Mouse (Mus musculus): ENCODE data around the gene Pam. TPM values are rescaled to one million over a fixed set of nuclear protein-coding genes. Genes with fewer than 3 reads are reported as not detected.

The Pam gene
- polyA plus RNA-seq, 1 experiment from 2014 or later = 34.4 TPM

DNA sequence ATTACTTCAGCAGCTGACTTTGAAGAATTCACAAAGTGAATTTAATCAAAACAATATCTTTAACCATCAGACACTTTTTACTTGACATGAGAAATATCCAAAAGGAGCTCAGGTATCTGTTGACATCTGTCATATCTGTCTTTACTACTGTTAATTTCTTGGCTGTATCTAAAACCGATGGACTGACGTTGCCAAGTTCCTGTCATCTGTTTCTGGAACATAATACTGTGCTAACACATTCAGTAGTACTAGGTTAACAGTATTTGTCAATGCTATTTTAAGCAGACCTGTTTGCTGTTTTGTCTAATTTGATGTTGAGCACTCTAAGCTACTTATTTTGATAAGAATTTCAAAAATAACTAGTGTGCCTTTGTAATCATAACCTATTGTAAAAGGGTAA is 307.0 kb downstream of the Pam start:
- Histone ChIP-seq H3K9ac (no peak overlapping the region), H3K36me3 (replicated peaks; ENCODE audit: control insufficient read depth, insufficient read depth) (peaks cover 3% of the 10 kb centered on the region; the same call in 1 of the 2 replicates), H3K9me3 (ENCODE audit: control insufficient read depth, low read length) (no peaks in the 10 kb centered on the region), H3K4me1 (replicated peaks; ENCODE audit: control insufficient read depth, insufficient read depth, low read length) (no peaks in the 10 kb centered on the region), H3K27me3 (ENCODE audit: control insufficient read depth, insufficient read depth, low read length) (no peaks in the 10 kb centered on the region), H3K27ac (no peak overlapping the region), H3K4me2 (replicated peaks) (no peak overlapping the region), H3K4me3 (replicated peaks; ENCODE audit: low read length) (no peak overlapping the region)
- DNase-seq (ENCODE audit: low spot score) (no peak), ATAC-seq (ENCODE audit: low FRiP score) (no peak)
- 89% methylated on average over 2 of the region's 2 CpGs for WGBS

DNA sequence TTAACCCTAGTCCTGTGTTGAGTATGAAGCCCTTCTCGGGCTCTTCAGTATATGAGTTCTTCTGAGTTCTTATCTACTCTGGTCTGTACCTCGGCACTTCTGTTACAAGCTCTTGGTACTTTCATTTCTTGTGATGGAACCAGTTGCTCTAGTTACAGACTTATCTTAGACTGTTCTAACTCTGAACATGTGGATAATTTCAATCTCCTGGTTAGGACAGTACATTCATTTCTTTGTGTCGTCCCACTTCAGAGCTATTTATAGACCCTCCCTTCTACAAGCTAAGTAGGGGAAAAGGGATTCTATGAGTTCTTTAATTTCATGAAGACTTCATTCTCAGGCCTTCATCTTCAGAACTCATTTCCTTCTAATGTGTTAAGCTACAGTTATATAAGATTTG is 307.8 kb downstream of the Pam start:
- Histone ChIP-seq H3K9ac (no peak overlapping the region), H3K4me1 (replicated peaks; ENCODE audit: control insufficient read depth, insufficient read depth, low read length) (no peaks in the 10 kb centered on the region), H3K4me2 (replicated peaks) (no peak overlapping the region), H3K4me3 (replicated peaks; ENCODE audit: low read length) (no peak overlapping the region), H3K36me3 (replicated peaks; ENCODE audit: control insufficient read depth, insufficient read depth) (no peaks in the 10 kb centered on the region; the same call in 1 of the 2 replicates), H3K27me3 (ENCODE audit: control insufficient read depth, insufficient read depth, low read length) (no peaks in the 10 kb centered on the region), H3K9me3 (ENCODE audit: control insufficient read depth, low read length) (no peaks in the 10 kb centered on the region), H3K27ac (no peak overlapping the region)
- no peak for DNase-seq (ENCODE audit: low spot score)
- no peak for ATAC-seq (ENCODE audit: low FRiP score)
- 93% methylated on average over 3 of the region's 3 CpGs for WGBS

- Histone ChIP-seq H3K27me3 (ENCODE audit: control insufficient read depth, insufficient read depth, low read length) (no peaks in the 10 kb centered on the region), H3K27ac (no peak overlapping the region), H3K4me1 (replicated peaks; ENCODE audit: control insufficient read depth, insufficient read depth, low read length) (no peaks in the 10 kb centered on the region), H3K9ac (no peak overlapping the region), H3K4me3 (replicated peaks; ENCODE audit: low read length) (no peak overlapping the region), H3K9me3 (ENCODE audit: control insufficient read depth, low read length) (no peaks in the 10 kb centered on the region), H3K4me2 (replicated peaks) (no peak overlapping the region), H3K36me3 (replicated peaks; ENCODE audit: control insufficient read depth, insufficient read depth) (no peaks in the 10 kb centered on the region)
- 93% methylated on average over 11 of the region's 11 CpGs for WGBS
- no peak for ATAC-seq (ENCODE audit: low FRiP score)
- no peak for DNase-seq (ENCODE audit: low spot score)
Measured at GRCm38 (mm10) chr1:97785685-97786393, 309.6 kb downstream of the Pam start.

DNA sequence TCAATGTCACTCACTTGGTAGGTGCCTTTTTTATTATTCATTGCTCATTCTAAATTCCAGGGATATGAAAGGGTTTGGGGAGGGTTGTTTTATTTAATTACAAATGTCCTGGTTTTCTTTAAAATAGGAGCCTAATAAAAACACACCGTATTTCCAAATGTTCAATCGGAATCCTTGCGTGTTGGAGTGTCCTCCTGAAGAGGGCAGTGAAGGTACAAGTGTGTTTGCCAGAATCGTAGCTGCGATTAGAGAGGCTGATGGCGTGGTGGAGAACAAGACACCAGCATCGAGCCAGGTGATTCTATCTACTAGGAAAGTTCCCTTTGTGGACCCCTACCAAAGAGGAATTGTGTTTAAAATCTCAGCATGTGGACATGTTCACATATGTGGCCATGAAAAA is 310.5 kb downstream of the Pam start:
- Histone ChIP-seq H3K4me2 (replicated peaks) (no peak overlapping the region), H3K4me3 (replicated peaks; ENCODE audit: low read length) (no peak overlapping the region), H3K27me3 (ENCODE audit: control insufficient read depth, insufficient read depth, low read length) (no peaks in the 10 kb centered on the region), H3K9ac (no peak overlapping the region), H3K27ac (no peak overlapping the region), H3K4me1 (replicated peaks; ENCODE audit: control insufficient read depth, insufficient read depth, low read length) (no peaks in the 10 kb centered on the region), H3K9me3 (ENCODE audit: control insufficient read depth, low read length) (no peaks in the 10 kb centered on the region), H3K36me3 (replicated peaks; ENCODE audit: control insufficient read depth, insufficient read depth) (no peaks in the 10 kb centered on the region)
- ATAC-seq (ENCODE audit: low FRiP score) = no peak
- 82% methylated on average over 7 of the region's 7 CpGs for WGBS
- no peak for DNase-seq (ENCODE audit: low spot score)

DNA sequence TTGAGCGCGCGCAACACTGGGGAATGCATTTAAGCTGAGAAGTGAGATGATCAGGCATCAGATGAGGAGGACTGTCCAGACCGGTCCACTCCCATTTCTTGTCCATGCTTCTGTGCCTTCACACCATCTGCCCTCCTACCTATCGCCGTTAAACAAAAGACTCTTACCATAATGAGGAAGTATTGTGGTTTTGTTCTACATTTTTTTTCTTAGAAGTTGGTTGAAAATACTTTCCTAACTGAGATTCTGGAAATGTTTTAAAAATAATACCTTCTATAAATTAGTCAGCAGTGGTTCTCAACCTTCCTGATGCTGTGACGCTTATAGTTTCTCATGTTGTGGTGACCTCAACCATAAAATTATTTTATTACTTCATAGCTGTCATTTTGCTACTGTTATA is 313.8 kb downstream of the Pam start:
- Histone ChIP-seq H3K9ac (no peak overlapping the region), H3K27me3 (ENCODE audit: control insufficient read depth, insufficient read depth, low read length) (no peaks in the 10 kb centered on the region), H3K4me1 (replicated peaks; ENCODE audit: control insufficient read depth, insufficient read depth, low read length) (no peaks in the 10 kb centered on the region), H3K4me2 (replicated peaks) (no peak overlapping the region), H3K4me3 (replicated peaks; ENCODE audit: low read length) (no peak overlapping the region), H3K9me3 (ENCODE audit: control insufficient read depth, low read length) (no peaks in the 10 kb centered on the region), H3K36me3 (replicated peaks; ENCODE audit: control insufficient read depth, insufficient read depth) (0 out of 2 replicates have a peak, but pooled peaks cover 3% of the 10 kb centered on the region), H3K27ac (no peak overlapping the region)
- no peak for DNase-seq (ENCODE audit: low spot score)
- ATAC-seq (ENCODE audit: low FRiP score) = no peak
- WGBS = 95% methylated on average over 7 of the region's 7 CpGs

- H3K4me2 ChIP-seq (replicated peaks) = no peak overlapping the region
- 0 out of 2 replicates have a peak, but pooled peaks cover 4% of the 10 kb centered on the region for H3K4me1 ChIP-seq (replicated peaks; ENCODE audit: control insufficient read depth, insufficient read depth, low read length)
- DNase-seq (ENCODE audit: low spot score) (no peak), ATAC-seq (ENCODE audit: low FRiP score) (no peak)
- H3K27ac ChIP-seq = no peak overlapping the region
- 100% methylated on average over 2 of the region's 2 CpGs for WGBS
- no peak overlapping the region for H3K9ac ChIP-seq
- no peaks in the 10 kb centered on the region for H3K9me3 ChIP-seq (ENCODE audit: control insufficient read depth, low read length)
- H3K27me3 ChIP-seq (ENCODE audit: control insufficient read depth, insufficient read depth, low read length) = no peaks in the 10 kb centered on the region
- H3K36me3 ChIP-seq (replicated peaks; ENCODE audit: control insufficient read depth, insufficient read depth) = 0 out of 2 replicates have a peak, but pooled peaks cover 3% of the 10 kb centered on the region
- H3K4me3 ChIP-seq (replicated peaks; ENCODE audit: low read length) = no peak overlapping the region
Measured at GRCm38 (mm10) chr1:97773973-97774372, 321.5 kb downstream of the Pam start.

- Histone ChIP-seq H3K4me2 (replicated peaks) (no peak overlapping the region), H3K4me1 (replicated peaks; ENCODE audit: control insufficient read depth, insufficient read depth, low read length) (0 out of 2 replicates have a peak, but pooled peaks cover 4% of the 10 kb centered on the region), H3K4me3 (replicated peaks; ENCODE audit: low read length) (no peak overlapping the region), H3K36me3 (replicated peaks; ENCODE audit: control insufficient read depth, insufficient read depth) (0 out of 2 replicates have a peak, but pooled peaks cover 3% of the 10 kb centered on the region), H3K27me3 (ENCODE audit: control insufficient read depth, insufficient read depth, low read length) (no peaks in the 10 kb centered on the region), H3K27ac (no peak overlapping the region), H3K9me3 (ENCODE audit: control insufficient read depth, low read length) (no peaks in the 10 kb centered on the region), H3K9ac (no peak overlapping the region)
- ATAC-seq (ENCODE audit: low FRiP score) (no peak), DNase-seq (ENCODE audit: low spot score) (no peak)
- 88% methylated on average over 6 of the region's 6 CpGs for WGBS
Measured at GRCm38 (mm10) chr1:97773362-97773761, 322.1 kb downstream of the Pam start.

DNA sequence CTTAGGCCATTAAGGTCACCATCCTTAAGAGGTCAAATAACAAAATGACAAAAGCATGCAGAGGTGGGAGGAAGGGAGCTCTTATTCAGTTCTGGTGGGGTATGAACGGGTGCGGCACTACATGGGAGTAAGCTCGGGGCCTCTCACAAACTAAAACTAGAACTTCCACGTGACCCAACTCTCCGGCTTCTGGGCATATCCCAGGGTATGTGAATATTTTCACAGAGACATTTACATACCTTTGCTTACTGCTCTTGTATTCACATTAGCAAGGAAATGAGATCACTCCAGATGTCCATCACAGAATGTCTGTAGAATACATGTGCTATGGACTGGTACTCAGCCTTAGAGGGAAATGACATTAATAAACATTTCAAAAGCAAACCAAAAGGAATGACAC is 323.7 kb downstream of the Pam start:
- Histone ChIP-seq H3K4me1 (replicated peaks; ENCODE audit: control insufficient read depth, insufficient read depth, low read length) (peaks cover 20% of the 10 kb centered on the region), H3K4me3 (replicated peaks; ENCODE audit: low read length) (no peak overlapping the region), H3K36me3 (replicated peaks; ENCODE audit: control insufficient read depth, insufficient read depth) (no peaks in the 10 kb centered on the region), H3K27me3 (ENCODE audit: control insufficient read depth, insufficient read depth, low read length) (no peaks in the 10 kb centered on the region), H3K4me2 (replicated peaks) (no peak overlapping the region), H3K9ac (no peak overlapping the region), H3K9me3 (ENCODE audit: control insufficient read depth, low read length) (no peaks in the 10 kb centered on the region), H3K27ac (no peak overlapping the region)
- ATAC-seq (ENCODE audit: low FRiP score) (no peak), DNase-seq (ENCODE audit: low spot score) (no peak)
- WGBS = 98% methylated on average over 5 of the region's 5 CpGs

- no peaks in the 10 kb centered on the region for H3K9me3 ChIP-seq (ENCODE audit: control insufficient read depth, low read length)
- DNase-seq (ENCODE audit: low spot score) (no peak), ATAC-seq (ENCODE audit: low FRiP score) (no peak)
- H3K4me1 ChIP-seq (replicated peaks; ENCODE audit: control insufficient read depth, insufficient read depth, low read length) = peaks cover 23% of the 10 kb centered on the region
- H3K4me2 ChIP-seq (replicated peaks) = peak overlapping the region; percentile 67
- H3K27ac ChIP-seq = no peak overlapping the region
- no peaks in the 10 kb centered on the region for H3K36me3 ChIP-seq (replicated peaks; ENCODE audit: control insufficient read depth, insufficient read depth)
- H3K4me3 ChIP-seq (replicated peaks; ENCODE audit: low read length) = peak overlapping the region; percentile 71
- 66% methylated on average over 7 of the region's 7 CpGs for WGBS
- no peaks in the 10 kb centered on the region for H3K27me3 ChIP-seq (ENCODE audit: control insufficient read depth, insufficient read depth, low read length)
- H3K9ac ChIP-seq = 0 out of 2 replicates have a peak overlapping the region, but pooled peaks have one; percentile 40
Measured at GRCm38 (mm10) chr1:97771118-97771517, 324.3 kb downstream of the Pam start.
